Mouse (Mus musculus): ENCODE data around the gene Foxb1.

GRCm38 (mm10) chr9:69713577-69714327 is 47.0 kb downstream of the Foxb1 start:
- TF ChIP-seq CTCF (IDR thresholded peaks at IDR 0.05; ENCODE audit: low read depth, low read length): no peak
- TF ChIP-seq POLR2AphosphoS5 (IDR thresholded peaks at IDR 0.05; ENCODE audit: insufficient replicate concordance, low read depth, low read length): no peak
- TF ChIP-seq TAL1 (conservative IDR thresholded peaks at IDR 0.05; ENCODE audit: low read depth, low read length): no peak
- no peak for TF ChIP-seq GATA1 (IDR thresholded peaks at IDR 0.05; ENCODE audit: borderline replicate concordance, low read length)

All from G1E (cell line).